Mouse (Mus musculus): Measurements from ENCODE around the gene Josd2. TPM values are rescaled to one million over a fixed set of nuclear protein-coding genes. Genes with fewer than 3 reads are reported as not detected.

Josd2 gene
- total RNA-seq, 2 experiments from 2014 or later = 73.6 to 86.0 TPM

DNA sequence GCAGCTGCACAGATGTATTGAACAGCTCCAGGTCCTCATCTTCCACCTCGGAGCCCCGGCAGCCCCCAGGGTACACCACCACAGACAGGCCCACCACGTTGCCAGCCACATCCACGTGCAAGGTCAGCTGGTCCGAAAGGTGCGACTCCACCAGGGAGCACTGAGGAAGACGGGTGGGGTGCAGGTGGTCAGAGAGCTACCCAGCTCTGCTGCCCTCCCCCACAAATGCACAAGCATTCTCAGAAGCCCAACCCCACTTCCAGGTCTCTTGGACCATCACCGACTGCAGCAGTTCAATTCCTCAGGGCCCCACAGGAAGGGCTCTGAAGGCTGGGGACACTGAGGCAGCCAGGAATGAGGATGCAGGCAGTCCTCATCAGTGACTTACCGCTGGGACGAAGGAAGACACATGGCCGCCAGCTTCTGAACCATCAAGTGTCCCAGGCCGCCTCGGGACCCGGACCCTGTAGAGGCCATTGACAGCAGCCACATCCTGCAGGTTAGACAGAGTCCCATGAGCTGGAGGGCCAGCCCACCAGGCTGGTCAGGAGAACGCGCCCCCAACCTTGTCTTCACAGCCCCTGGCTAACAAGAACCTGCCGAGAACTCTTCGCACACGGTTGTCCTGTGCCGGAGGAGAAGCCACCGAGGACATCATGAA is 24.5 kb downstream of the Josd2 start:
- no peak for DNase-seq (ENCODE audit: low spot score in 2 of 2)
- intact Hi-C loops (cut with DNase I) = no loop called here

DNA sequence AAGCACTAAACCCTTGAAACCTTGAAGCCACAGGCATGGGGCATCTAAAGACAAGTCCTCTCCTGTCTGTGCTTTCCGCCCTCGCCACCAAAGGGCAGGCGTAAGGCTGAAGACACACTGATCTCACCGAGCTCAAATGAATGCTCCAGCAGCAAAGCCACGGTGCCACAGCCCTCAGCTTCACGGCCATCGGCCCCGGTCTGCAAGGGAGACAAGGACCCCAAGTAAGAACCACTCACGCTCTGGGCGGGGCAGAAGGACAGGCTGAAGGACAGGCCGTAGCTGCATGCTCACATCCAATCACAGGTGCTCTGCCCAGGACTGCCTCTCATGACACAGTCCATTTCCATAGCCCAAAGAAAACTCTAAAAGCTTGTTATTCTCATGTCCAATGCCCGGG is 26.9 kb downstream of the Josd2 start:
- no peak for DNase-seq (ENCODE audit: low spot score in 2 of 2)
- intact Hi-C loops (cut with DNase I) = no loop called here

DNA sequence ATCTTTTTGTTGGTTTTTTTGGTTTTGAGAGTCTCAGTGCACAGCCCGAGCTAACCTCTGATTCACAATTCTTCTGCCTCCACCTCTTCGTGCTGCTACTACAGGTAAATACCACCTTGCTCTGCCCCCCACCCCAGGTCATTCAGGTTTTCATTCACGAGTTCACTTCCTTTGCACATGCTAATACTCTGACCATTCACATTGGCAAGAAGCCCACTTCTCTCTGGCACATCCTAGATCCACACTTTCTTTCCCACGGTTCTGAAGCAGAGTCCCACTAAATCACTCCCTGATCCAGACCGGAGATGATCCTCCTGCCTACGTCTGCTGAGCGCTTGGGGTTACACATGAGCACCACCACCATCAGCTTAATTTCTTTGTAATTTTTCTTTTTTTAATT is 27.3 kb downstream of the Josd2 start:
- intact Hi-C loops (cut with DNase I) = no loop called here
- no peak for DNase-seq (ENCODE audit: low spot score in 2 of 2)

DNA sequence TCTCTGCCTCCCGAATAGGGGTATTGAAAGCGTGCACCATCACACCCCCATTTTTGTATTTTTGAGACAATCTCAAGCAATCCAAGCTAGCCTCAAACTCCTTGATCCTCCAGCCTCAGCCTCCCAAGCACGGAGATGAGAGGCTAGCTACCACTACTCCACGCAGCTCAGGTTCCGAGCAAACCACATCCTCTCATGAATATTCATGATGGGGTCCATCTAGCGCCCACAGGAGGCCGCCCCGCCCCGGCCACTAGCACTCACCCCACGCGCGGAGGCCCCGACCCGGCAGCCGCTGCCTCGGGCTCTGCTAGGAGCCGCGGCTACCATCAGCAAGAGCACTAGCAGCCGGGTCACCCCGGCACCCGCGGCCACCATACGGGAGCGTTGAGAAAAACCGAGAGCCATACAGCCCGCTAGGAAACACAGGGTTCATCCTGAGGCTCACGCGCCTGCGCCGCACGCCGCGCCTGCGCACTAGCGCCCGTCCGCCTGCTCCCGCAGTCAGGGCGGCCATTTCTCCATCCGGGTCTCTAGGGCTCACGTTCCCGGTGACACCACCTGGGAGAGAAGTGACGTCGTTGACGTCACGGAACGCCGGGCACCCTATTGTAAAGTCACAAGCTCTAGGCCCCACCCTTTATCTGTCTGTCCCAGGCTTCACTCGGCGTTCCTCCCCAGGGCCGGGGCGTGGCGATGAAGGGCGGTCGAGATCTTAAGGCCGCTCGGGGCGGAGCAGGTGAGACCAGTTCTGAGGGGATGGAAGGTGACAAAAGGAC is 28.4 kb downstream of the Josd2 start, which contains the start of the genes Emc10 and Fam71e1:
Gene Emc10, minus strand, starts transcription at position 538 of the 779 bp plus-strand sequence.
Gene Fam71e1, plus strand, starts transcription at position 590 of the 779 bp plus-strand sequence.
- intact Hi-C loops (cut with DNase I) = loop anchor here (2.0 kb wide), 1 partner anchor 53 kb away; the partner anchor contains the start of gene Pold1
- peak; percentile 98 to 99 for DNase-seq (ENCODE audit: low spot score in 2 of 2)

DNA sequence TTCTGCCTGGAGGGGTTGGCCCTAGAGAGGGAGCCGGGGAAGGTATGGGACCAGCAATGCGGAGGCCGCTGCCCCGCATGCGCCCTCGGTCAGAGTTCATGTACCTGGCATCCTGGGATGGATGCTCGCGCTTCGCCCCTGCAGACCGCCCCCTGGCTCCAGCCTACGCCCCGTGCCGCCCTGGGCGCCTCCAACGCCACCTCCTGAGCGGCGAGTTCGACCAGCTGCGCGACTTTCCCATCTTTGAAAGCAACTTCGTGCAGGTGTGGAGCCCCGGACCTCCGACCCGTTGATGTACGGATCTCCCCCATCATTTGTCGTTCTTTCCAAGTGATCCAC is 29.0 kb downstream of the Josd2 start:
- DNase-seq (ENCODE audit: low spot score in 2 of 2) = no peak
- intact Hi-C loops (cut with DNase I) = loop anchor here (2.0 kb wide), 1 partner anchor 52 kb away; the partner anchor contains the start of gene Pold1

DNA sequence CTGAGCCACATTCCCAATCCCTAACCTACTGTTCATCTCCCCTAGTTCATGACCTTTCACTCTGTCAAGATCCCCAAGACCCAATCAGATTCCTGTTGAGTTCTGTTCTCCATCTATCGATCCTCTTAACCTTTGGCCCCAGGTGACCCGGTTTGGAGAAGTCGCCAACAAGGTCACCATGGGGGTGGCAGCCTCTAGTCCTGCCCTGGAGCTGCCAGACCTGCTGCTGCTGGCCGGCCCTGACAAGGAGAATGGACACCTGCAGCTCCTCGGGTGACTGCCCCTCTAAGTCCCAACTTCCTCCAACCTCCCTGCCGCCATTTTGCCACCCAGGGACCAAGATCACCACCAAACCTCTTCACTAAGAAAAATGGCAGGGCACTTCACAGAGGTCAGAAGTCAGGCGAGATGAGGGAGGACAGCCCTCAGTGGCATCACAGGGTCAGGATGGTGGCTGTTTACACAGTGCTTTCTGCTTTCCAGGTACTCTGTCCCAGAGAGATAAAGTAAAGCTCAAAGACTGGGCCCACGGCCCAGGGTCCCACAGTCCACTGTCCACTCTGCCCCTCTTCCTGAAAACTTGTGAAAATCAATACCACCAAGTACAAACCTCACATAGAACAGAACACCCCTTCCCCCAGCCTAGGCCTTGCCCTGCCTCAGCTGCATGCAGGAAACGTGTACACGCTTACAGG is 29.7 kb downstream of the Josd2 start:
- DNase-seq (ENCODE audit: low spot score in 2 of 2) = no peak
- intact Hi-C loops (cut with DNase I) = loop anchor here (2.0 kb wide), 1 partner anchor 51 kb away; the partner anchor contains the start of gene Pold1

DNA sequence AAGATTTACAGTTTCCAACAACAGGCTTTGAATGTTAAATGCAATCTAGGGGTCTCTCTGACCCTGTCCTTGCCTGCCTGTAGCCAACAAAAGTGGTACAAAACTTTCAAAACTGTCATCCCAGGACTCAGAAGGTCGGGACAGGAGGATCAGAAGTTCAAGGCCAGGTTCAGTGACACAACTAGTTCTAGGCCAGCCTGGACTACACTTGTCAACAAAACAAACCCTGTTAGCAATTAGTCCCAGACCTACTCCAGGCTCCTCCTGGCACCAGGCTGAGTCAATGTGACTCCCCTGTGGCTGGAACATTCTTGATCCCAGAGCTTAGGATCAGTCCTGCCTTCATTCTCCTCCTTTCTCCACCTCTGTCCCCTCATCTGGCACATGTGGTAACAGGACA is 31.1 kb downstream of the Josd2 start:
- no peak for DNase-seq (ENCODE audit: low spot score in 2 of 2)
- intact Hi-C loops (cut with DNase I) = no loop called here

DNA sequence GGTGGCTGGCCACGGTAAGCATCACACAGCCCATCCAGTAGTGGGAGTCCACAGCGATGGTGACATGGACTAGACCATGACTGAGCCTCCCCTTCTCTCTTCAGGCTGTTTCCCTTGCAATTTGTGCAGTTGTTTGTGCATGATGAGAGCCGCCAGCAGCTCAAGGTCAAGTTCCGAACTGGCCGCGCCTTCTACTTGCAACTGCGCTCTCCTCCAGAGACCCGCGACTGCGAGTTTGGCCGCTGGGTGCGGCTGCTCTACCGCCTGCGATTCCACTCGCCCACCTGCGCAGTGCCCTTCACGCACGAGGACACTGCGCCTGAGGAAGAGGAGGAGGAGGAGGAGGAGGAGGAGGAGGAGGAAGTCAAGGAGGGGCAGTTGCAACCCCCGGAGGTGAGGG is 32.3 kb downstream of the Josd2 start:
- intact Hi-C loops (cut with DNase I) = loop anchor here (2.0 kb wide), 1 partner anchor 61 kb away; no protein-coding TSS in a partner anchor

DNA sequence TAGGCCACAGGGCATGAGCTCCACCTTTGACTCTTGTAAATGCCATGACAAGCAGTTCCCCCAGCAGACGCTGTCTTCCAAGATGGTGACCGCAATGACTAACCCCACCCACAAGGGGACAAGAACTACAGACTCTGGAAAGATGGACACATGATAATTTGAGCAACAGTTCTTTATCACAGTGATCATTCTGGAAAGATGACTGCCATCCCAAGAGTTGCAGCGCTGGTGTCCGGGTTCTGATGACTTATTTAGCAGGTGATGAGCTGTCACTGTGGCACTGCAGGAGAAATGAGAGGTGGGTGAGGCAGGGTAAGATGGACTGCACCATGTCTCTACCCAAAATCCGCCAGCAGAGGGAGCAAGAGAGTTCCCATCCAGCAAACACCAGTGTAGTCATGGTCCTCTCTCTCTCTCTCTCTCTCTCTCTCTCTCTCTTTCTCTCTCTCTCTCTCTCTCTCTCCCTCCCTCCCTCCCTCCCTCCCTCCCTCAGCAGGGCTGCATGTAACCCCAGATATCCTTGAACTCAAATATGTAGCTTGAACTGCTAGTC is 33.9 kb downstream of the Josd2 start:
- peak; percentile 75 to 76 for DNase-seq (ENCODE audit: low spot score in 2 of 2)
- intact Hi-C loops (cut with DNase I) = loop anchor here (2.0 kb wide), 2 partner anchors 59 to 147 kb away; no protein-coding TSS in a partner anchor

More for the DNA sequence above, 32.3 kb downstream of the Josd2 start:
- no peak for DNase-seq (ENCODE audit: low spot score in 2 of 2)

DNA sequence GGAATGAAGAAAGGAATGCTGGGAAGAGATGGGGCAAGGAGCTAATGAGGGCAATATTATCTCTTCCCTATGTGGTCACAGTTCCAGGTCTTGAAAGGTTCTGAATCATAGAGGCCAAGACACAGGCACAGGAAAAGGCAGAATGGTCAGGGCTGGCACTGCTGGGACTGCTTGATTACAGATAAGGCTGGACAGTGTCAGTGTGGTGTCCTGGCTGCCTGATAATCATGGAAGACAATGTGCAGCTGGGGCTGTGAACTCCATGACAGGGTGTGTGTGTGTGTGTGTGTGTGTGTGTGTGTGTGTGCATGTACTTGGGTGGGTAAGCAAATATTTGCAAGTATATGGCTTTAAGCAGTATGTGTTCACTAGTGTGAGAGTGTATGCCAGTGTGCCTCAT is 39.7 kb downstream of the Josd2 start:
- no peak for DNase-seq (ENCODE audit: low spot score in 2 of 2)
- intact Hi-C loops (cut with DNase I) = no loop called here

DNA sequence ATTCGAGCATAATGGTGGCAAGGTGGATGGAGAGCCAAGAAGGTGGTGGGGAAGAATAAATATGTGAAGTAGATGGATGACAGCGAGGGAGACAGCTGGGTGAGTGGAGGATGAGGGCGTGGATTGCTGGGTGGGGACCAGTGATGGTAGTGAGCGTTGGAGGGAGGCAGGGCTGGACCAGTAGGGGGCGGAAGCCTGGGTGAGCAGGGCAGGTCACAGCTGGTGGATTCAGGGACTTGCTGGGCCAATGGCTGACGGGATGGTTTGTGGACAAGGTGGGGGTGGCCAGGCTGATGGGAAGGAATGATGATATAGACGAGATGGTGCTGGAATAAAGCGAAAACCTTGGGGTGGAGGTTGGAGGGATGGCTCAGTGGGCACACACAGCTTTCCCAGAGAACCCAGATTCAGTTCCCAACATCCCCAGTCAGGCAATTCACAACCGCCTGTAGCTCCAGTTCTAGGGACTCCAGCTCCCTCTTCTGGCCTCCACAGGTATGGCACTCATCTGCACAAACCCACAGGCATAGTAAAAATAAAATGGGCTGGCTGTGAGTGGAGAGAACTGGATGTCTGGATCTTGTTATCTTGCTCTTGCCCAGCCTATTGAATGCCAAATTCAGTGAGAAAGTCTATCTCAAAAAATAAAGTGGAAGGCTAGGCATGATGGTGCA is 51.6 kb downstream of the Josd2 start:
- intact Hi-C loops (cut with DNase I) = loop anchor here (5.0 kb wide), 1 partner anchor 133 kb away; no protein-coding TSS in a partner anchor
- DNase-seq (ENCODE audit: low spot score in 2 of 2) = no peak

DNA sequence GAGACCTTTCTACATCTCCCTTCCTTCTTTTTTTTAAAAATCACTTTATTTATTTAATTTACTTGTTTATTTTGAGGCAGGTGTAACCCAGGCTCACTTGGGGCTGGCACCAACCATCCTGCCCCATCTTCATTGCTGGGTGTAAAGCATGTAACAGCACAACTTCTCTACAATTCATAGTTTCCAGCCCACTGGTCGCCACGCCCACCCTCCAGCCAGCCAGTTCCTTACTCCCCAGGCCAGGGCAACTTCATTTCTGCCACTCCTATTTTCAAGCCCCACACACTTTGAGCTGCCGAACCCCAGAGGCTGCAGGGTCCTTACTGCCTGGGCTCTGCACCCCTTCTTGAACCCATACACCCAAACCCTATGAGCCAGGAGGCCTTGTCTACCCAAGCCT is 53.2 kb downstream of the Josd2 start:
- no peak for DNase-seq (ENCODE audit: low spot score in 2 of 2)
- intact Hi-C loops (cut with DNase I) = loop anchor here (5.0 kb wide), 1 partner anchor 41 kb away; no protein-coding TSS in a partner anchor

Small RNA genes within 50 kb of the gene (microRNA-seq; reads per million reads assigned to microRNA genes)
- gene Mir7052 = 6.4 reads per million in 2 experiments

Other genes with a start within 250 kb of the Josd2 start
- not detected for gene Klk1, start 242.6 kb upstream of the Josd2 start, total RNA-seq (2021)
- gene Gm36864, start 231.8 kb upstream of the Josd2 start, total RNA-seq (2021) = not detected
- gene 1700028J19Rik, start 221.3 kb upstream of the Josd2 start, total RNA-seq (2021) = 1 to 10 TPM; 1.1 to 1.6 TPM
- 10 to 100 TPM; 72.5 to 73.5 TPM for gene 2410002F23Rik, start 221.3 kb upstream of the Josd2 start, total RNA-seq (2021)
- not detected for gene Acp4, start 210.6 kb upstream of the Josd2 start, total RNA-seq (2021)
- gene Gm15517, start 206.5 kb upstream of the Josd2 start, total RNA-seq (2021) = not detected
- 1 to 10 TPM; 3.5 to 3.9 TPM for gene Clec11a, start 161.1 kb upstream of the Josd2 start, total RNA-seq (2021)
- 100 to 1,000 TPM; 571 to 587 TPM for gene Shank1, start 157.7 kb upstream of the Josd2 start, total RNA-seq (2021)
- gene Syt3, start 83.9 kb upstream of the Josd2 start, total RNA-seq (2021) = 10 to 100 TPM; 60.0 to 65.0 TPM
- gene 1700008O03Rik, start 82.2 kb upstream of the Josd2 start, total RNA-seq (2021) = 1 to 10 TPM; 1.9 to 2.2 TPM
- 100 to 1,000 TPM; 268 to 278 TPM for gene Lrrc4b, start 39.0 kb upstream of the Josd2 start, total RNA-seq (2021)
- 10 to 100 TPM in 1 of 2 experiments, 1 to 10 TPM in 1; 9.6 to 10.1 TPM for gene Aspdh, start 2.6 kb upstream of the Josd2 start, total RNA-seq (2021)
- 100 to 1,000 TPM; 165 to 173 TPM for gene Emc10, start 28.5 kb downstream of the Josd2 start, total RNA-seq (2021)
- 10 to 100 TPM; 17.4 to 18.9 TPM for gene Fam71e1, start 28.6 kb downstream of the Josd2 start, total RNA-seq (2021)
- gene Mybpc2, start 56.7 kb downstream of the Josd2 start, total RNA-seq (2021) = not detected
- under 1 TPM in 1 of 2 experiments, not detected in 1; 0.11 TPM for gene Spib, start 64.1 kb downstream of the Josd2 start, total RNA-seq (2021)
- gene Pold1, start 80.9 kb downstream of the Josd2 start, total RNA-seq (2021) = 1 to 10 TPM; 5.7 to 6.0 TPM
- gene Nr1h2, start 86.0 kb downstream of the Josd2 start, total RNA-seq (2021) = 10 to 100 TPM; 64.6 to 68.6 TPM
- gene Napsa, start 104.4 kb downstream of the Josd2 start, total RNA-seq (2021) = under 1 TPM in 1 of 2 experiments, not detected in 1; 0.21 TPM
- 10 to 100 TPM; 85.1 to 94.3 TPM for gene Kcnc3, start 122.7 kb downstream of the Josd2 start, total RNA-seq (2021)
- gene Myh14, start 202.9 kb downstream of the Josd2 start, total RNA-seq (2021) = 10 to 100 TPM; 15.4 to 20.6 TPM
- not detected for gene Izumo2, start 240.8 kb downstream of the Josd2 start, total RNA-seq (2021)